Mouse (Mus musculus) embryo, embryonic 11 days (tissue): ENCODE data around the gene Cnksr1.

Experiments used
- DNase-seq: peaks from one replicate; pipeline ENCODE4 v3.0.0-alpha.2; 2015

Gene Cnksr1

DNA sequence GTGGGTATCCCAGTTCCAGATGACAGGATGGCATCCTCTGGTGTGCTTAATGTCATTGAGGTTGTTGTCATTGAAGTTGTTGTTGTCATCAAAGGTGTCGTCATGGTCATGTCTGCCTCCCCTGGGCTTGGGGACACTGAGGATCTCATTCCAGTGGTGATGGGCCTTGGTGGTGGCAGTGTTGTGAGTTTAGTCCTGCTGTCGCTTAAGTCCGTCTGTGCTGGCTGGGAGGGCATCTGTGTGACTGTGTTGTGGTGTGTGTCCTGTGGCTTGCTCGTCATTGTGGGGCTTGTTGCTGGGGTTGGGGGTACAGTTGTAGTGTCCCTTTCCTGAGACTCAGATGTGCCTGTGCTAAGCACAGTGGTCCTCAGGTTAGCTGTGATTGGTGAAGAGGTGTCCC lies 35.3 kb downstream of the Cnksr1 start, which contains the start of gene Gm7534:
TSS of gene Gm7534 (minus strand) at position 101 of the 400 bp plus-strand sequence.
- no peak for DNase-seq

- no peak for DNase-seq
Observed at GRCm38 (mm10) chr4:134199371-134199770, 38.8 kb downstream of the Cnksr1 start.

DNA sequence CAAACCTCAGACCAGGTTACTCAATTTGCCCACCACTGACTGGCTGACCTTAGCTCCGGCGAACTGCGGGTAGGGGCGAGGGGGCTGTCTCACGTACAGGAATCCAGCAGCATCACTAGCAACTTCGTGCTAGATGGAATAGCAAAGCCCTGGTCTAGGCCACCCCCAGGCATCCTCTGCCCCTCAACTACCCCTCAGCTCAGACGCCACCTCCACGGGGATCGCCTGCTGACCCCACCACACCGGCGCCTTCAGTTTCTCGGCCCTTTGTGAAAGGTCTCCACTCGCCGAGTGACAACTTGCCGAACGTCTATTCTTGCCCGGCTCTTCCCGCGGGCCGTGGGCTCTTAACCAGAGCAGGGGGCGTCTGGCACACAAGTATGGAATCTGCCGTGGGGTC lies 51.9 kb downstream of the Cnksr1 start:
- DNase-seq, result no peak

GRCm38 (mm10) chr4:134185569-134185968 lies 52.6 kb downstream of the Cnksr1 start:
- no peak for DNase-seq

DNA sequence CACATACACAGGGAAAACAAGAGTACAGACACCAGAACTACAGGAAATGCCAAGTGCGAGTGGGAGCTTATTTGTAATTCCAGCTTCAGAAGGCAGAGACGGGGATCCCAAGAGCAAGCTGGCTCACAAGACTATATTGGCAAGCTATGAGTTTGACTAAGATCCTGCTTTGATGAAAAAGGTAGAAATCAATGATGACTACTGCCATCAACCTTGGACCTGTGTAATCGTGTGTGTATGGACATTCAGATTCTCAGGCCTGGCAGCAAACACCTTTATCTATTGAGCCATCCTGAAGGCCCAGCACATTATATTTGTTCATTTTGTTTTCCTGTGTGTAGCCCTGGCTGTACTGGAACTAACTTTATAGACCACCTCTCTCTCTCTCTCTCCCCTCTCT lies 54.5 kb downstream of the Cnksr1 start:
- DNase-seq, result no peak

DNA sequence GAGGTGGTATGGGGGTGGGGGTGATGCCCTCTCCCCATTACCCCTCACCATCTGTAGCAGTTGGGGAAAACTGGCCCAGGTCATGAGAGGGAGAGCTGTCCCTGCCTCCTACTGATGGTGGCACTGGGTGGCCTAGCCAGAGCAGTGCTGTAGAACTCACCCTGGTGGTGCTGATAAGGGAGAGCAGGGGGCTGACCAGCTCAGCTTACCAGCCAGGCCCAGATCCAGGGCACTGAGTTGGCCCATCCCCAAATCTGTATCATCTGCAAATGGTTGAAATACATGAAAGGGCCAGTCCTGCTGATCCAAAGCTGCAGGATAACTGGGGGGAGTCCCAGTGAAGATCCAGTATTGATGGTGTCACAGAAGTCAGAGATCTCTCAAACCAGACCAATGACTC lies 56.4 kb downstream of the Cnksr1 start:
- DNase-seq, result no peak

- DNase-seq, result no peak
Observed at GRCm38 (mm10) chr4:134181112-134181511, 57.1 kb downstream of the Cnksr1 start.
